Comparison of ENCODE assay signal across 25 mouse cellular contexts in genomic region chr14:105800142-105800925, GRCm38 (mm10).
DNase-seq lines count a peak whose midpoint lies in the region; ATAC-seq and TF ChIP-seq lines count a peak whose summit lies in the region.
"Had no signal": no experiment of that assay in that cellular context is flagged by ENCODE, and none has a peak within 500 bp of the region (broad histone marks: within the 10 kb centered on the region; RNA-seq: fewer than 3 reads in every experiment).

No protein-coding gene starts in this region.

- peak overlapping the region; percentile 59; the same call in 1 of the 2 replicates for H3K27ac ChIP-seq in embryonic facial prominence, embryonic 14.5 days (replicated peaks; ENCODE audit: low read depth, low read length)
- H3K27ac ChIP-seq in limb, embryonic 13.5 days, result peak overlapping the region; percentile 40; the same call in 1 of the 2 replicates
- peak overlapping the region; percentile 92 for H3K27ac ChIP-seq in lung, embryonic 16.5 days (ENCODE audit: low read length)
- no peak overlapping the region for H3K27ac ChIP-seq in gastrocnemius, adult 2 months
- H3K27ac ChIP-seq: forebrain, embryonic 10.5 days; forebrain, embryonic 15.5 days; hindbrain, embryonic 14.5 days; left cerebral cortex, adult 2 months; neural tube, embryonic 13.5 days; stomach, embryonic 15.5 days had no signal

- WGBS in embryonic facial prominence, embryonic 14.5 days, result 64% methylated on average over 13 of the region's 13 CpGs
- 30% methylated on average over 13 of the region's 13 CpGs for WGBS in limb, embryonic 13.5 days
- 53% methylated on average over 13 of the region's 13 CpGs for WGBS in lung, embryonic 16.5 days

- DNase-seq in embryonic facial prominence, embryonic 14.5 days (ENCODE audit: low spot score), result no peak
- peak; percentile 32 to 36 for DNase-seq in lung, postnatal 4 days
- no peak for DNase-seq in urinary bladder, postnatal 10 days (ENCODE audit: low spot score)
- no peak for DNase-seq in gastrocnemius, adult 2 months
- no peak for DNase-seq in layer of hippocampus, postnatal 25 days (ENCODE audit: extremely low spot score in 1 of 2, low spot score in 1 of 2)
- DNase-seq: adrenal gland, postnatal 25 days; cerebellum, adult 2 months; cerebellum, postnatal 14 days; gastrocnemius, postnatal 36 days; heart, adult 18-20 months; kidney, adult 9 months; kidney, postnatal 10 days; right cerebral cortex, postnatal 14 days had no signal

- H3K36me3 ChIP-seq in embryonic facial prominence, embryonic 14.5 days (ENCODE audit: control insufficient read depth, insufficient read depth, low read length), result no peaks in the 10 kb centered on the region
- H3K36me3 ChIP-seq in limb, embryonic 13.5 days, result no peaks in the 10 kb centered on the region
- no peaks in the 10 kb centered on the region for H3K36me3 ChIP-seq in lung, embryonic 16.5 days (ENCODE audit: control insufficient read depth, insufficient read depth, low read length)
- H3K36me3 ChIP-seq: forebrain, embryonic 10.5 days; forebrain, embryonic 15.5 days; heart, embryonic 12.5 days; neural tube, embryonic 13.5 days; stomach, embryonic 15.5 days had no signal

- peaks cover 4% of the 10 kb centered on the region; the same call in 1 of the 2 replicates for H3K4me1 ChIP-seq in embryonic facial prominence, embryonic 14.5 days (ENCODE audit: control insufficient read depth, insufficient read depth, low read length)
- H3K4me1 ChIP-seq in limb, embryonic 13.5 days, result peaks cover 29% of the 10 kb centered on the region
- H3K4me1 ChIP-seq in lung, embryonic 16.5 days (replicated peaks; ENCODE audit: control insufficient read depth, insufficient read depth, low read length), result peaks cover 9% of the 10 kb centered on the region; the same call in 1 of the 2 replicates
- H3K4me1 ChIP-seq: stomach, embryonic 15.5 days had no signal

- TF ChIP-seq CTCF in gastrocnemius, adult 2 months (IDR thresholded peaks at IDR 0.05), result no peak

- no peak; the same call in 1 of the 2 replicates for ATAC-seq in embryonic facial prominence, embryonic 14.5 days (ENCODE audit: low read depth)
- ATAC-seq in limb, embryonic 13.5 days (ENCODE audit: low FRiP score, low read depth), result no peak
- ATAC-seq in lung, embryonic 16.5 days (ENCODE audit: low read depth), result peak; percentile 69
- ATAC-seq: CD4-positive, CD25-positive, alpha-beta regulatory T cell, adult 4 months; intestine, postnatal 0 days had no signal

- no peaks in the 10 kb centered on the region for H3K9me3 ChIP-seq in embryonic facial prominence, embryonic 14.5 days (ENCODE audit: control insufficient read depth, low read length)
- H3K9me3 ChIP-seq in limb, embryonic 13.5 days, result no peaks in the 10 kb centered on the region
- no peaks in the 10 kb centered on the region for H3K9me3 ChIP-seq in lung, embryonic 16.5 days (ENCODE audit: control insufficient read depth, low read length)
- H3K9me3 ChIP-seq: forebrain, embryonic 10.5 days; forebrain, embryonic 15.5 days; heart, embryonic 12.5 days; neural tube, embryonic 13.5 days; stomach, embryonic 15.5 days had no signal

- H3K27me3 ChIP-seq in embryonic facial prominence, embryonic 14.5 days (replicated peaks; ENCODE audit: control insufficient read depth, insufficient read depth, low read length), result no peaks in the 10 kb centered on the region
- H3K27me3 ChIP-seq in limb, embryonic 13.5 days, result no peaks in the 10 kb centered on the region
- H3K27me3 ChIP-seq in lung, embryonic 16.5 days (ENCODE audit: control insufficient read depth, insufficient read depth, low read depth, low read length), result no peaks in the 10 kb centered on the region
- H3K27me3 ChIP-seq: heart, embryonic 12.5 days; neural tube, embryonic 13.5 days; stomach, embryonic 15.5 days had no signal

- no peak overlapping the region for H3K4me2 ChIP-seq in embryonic facial prominence, embryonic 14.5 days (ENCODE audit: low read depth, low read length)
- H3K4me2 ChIP-seq in limb, embryonic 13.5 days (replicated peaks), result peak overlapping the region; percentile 45
- H3K4me2 ChIP-seq in lung, embryonic 16.5 days (ENCODE audit: low read depth, low read length), result peak overlapping the region; percentile 16
- H3K4me2 ChIP-seq: forebrain, embryonic 15.5 days; heart, embryonic 12.5 days; hindbrain, embryonic 14.5 days; midbrain, embryonic 11.5 days; neural tube, embryonic 13.5 days; stomach, embryonic 15.5 days had no signal

- intact Hi-C loops in gastrocnemius, adult 2 months (cut with DNase I), result no loop called here

- no peak overlapping the region for H3K9ac ChIP-seq in embryonic facial prominence, embryonic 14.5 days (ENCODE audit: low read depth, low read length)
- H3K9ac ChIP-seq in limb, embryonic 13.5 days, result no peak overlapping the region
- H3K9ac ChIP-seq in lung, embryonic 16.5 days (ENCODE audit: low read length), result no peak overlapping the region
- H3K9ac ChIP-seq: forebrain, embryonic 15.5 days; heart, embryonic 12.5 days; hindbrain, embryonic 14.5 days; neural tube, embryonic 13.5 days; stomach, embryonic 15.5 days had no signal

- no peak overlapping the region for H3K4me3 ChIP-seq in embryonic facial prominence, embryonic 14.5 days (ENCODE audit: low read depth, low read length)
- H3K4me3 ChIP-seq in limb, embryonic 13.5 days, result no peak overlapping the region
- peak overlapping the region; percentile 8; the same call in 1 of the 2 replicates for H3K4me3 ChIP-seq in lung, embryonic 16.5 days (ENCODE audit: low read length)
- H3K4me3 ChIP-seq in gastrocnemius, adult 2 months, result no peak overlapping the region
- H3K4me3 ChIP-seq: forebrain, embryonic 10.5 days; forebrain, embryonic 15.5 days; heart, embryonic 12.5 days; left cerebral cortex, adult 2 months; neural tube, embryonic 13.5 days; stomach, embryonic 15.5 days had no signal

Comparison
In these comparisons a context has a peak if more than half of its experiments do, and no peak if none do; other contexts are left out.
1. DNase-seq: peak in lung, postnatal 4 days (2 of 2); none in embryonic facial prominence, embryonic 14.5 days (single experiment), urinary bladder, postnatal 10 days (single experiment), gastrocnemius, adult 2 months (single experiment) and layer of hippocampus, postnatal 25 days (0 of 2).